Mouse (Mus musculus): ENCODE data around the gene Gm28230. TPM values are rescaled to one million over a fixed set of nuclear protein-coding genes. Genes with fewer than 3 reads are reported as not detected.

Gm28230 gene
- polyA plus RNA-seq, 1 experiment from 2014 or later = 0.10 TPM

GRCm38 (mm10) chr2:74695813-74696430 is 30.6 kb upstream of the Gm28230 start:
- Histone ChIP-seq H3K36me3 (ENCODE audit: control insufficient read depth, insufficient read depth, low read length) (no peaks in the 10 kb centered on the region), H3K9ac (replicated peaks; ENCODE audit: low read depth, low read length) (no peak overlapping the region), H3K27me3 (ENCODE audit: control insufficient read depth, insufficient read depth, low read length) (peaks cover 76% of the 10 kb centered on the region), H3K4me2 (replicated peaks; ENCODE audit: low read depth, low read length) (no peak overlapping the region), H3K9me3 (ENCODE audit: control insufficient read depth, low read depth, low read length) (no peaks in the 10 kb centered on the region), H3K27ac (ENCODE audit: low read length) (no peak overlapping the region), H3K4me1 (ENCODE audit: control insufficient read depth, insufficient read depth, low read length) (no peaks in the 10 kb centered on the region), H3K4me3 (ENCODE audit: low read depth, low read length) (no peak overlapping the region)
- no peak for ATAC-seq (ENCODE audit: insufficient number of reproducible peaks, insufficient read depth, low FRiP score, low read depth)
- 2% methylated on average over 7 of the region's 7 CpGs for WGBS

GRCm38 (mm10) chr2:74696442-74697335 is 29.8 kb upstream of the Gm28230 start:
- no peak overlapping the region for H3K27ac ChIP-seq (ENCODE audit: low read length)
- H3K9ac ChIP-seq (replicated peaks; ENCODE audit: low read depth, low read length) = no peak overlapping the region

GRCm38 (mm10) chr2:74697567-74698121 is 28.9 kb upstream of the Gm28230 start, which contains the start of gene Hoxd9:
Gene Hoxd9 (plus strand): TSS chr2:74697727.
- 1% methylated on average over 43 of the region's 43 CpGs for WGBS
- no peak for ATAC-seq (ENCODE audit: insufficient number of reproducible peaks, insufficient read depth, low FRiP score, low read depth)
- peak within 1 kb of the TSS; percentile 19 for H3K4me3 ChIP-seq (ENCODE audit: low read depth, low read length)
- peak within 1 kb of the TSS; percentile 28 for H3K4me2 ChIP-seq (replicated peaks; ENCODE audit: low read depth, low read length)
- peaks cover 64% of the 10 kb centered on the region for H3K27me3 ChIP-seq (ENCODE audit: control insufficient read depth, insufficient read depth, low read length)
- no peaks in the 10 kb centered on the region for H3K9me3 ChIP-seq (ENCODE audit: control insufficient read depth, low read depth, low read length)
- H3K4me1 ChIP-seq (ENCODE audit: control insufficient read depth, insufficient read depth, low read length) = no peaks in the 10 kb centered on the region
- no peak within 1 kb of the TSS for H3K9ac ChIP-seq (replicated peaks; ENCODE audit: low read depth, low read length)
- no peak within 1 kb of the TSS for H3K27ac ChIP-seq (ENCODE audit: low read length)
- H3K36me3 ChIP-seq (ENCODE audit: control insufficient read depth, insufficient read depth, low read length) = no peaks in the 10 kb centered on the region

More at GRCm38 (mm10) chr2:74696442-74697335, 29.8 kb upstream of the Gm28230 start:
- no peak for ATAC-seq (ENCODE audit: insufficient number of reproducible peaks, insufficient read depth, low FRiP score, low read depth)
- Histone ChIP-seq H3K4me2 (replicated peaks; ENCODE audit: low read depth, low read length) (no peak overlapping the region), H3K4me3 (ENCODE audit: low read depth, low read length) (no peak overlapping the region), H3K36me3 (ENCODE audit: control insufficient read depth, insufficient read depth, low read length) (no peaks in the 10 kb centered on the region), H3K9me3 (ENCODE audit: control insufficient read depth, low read depth, low read length) (no peaks in the 10 kb centered on the region), H3K27me3 (ENCODE audit: control insufficient read depth, insufficient read depth, low read length) (peaks cover 73% of the 10 kb centered on the region), H3K4me1 (ENCODE audit: control insufficient read depth, insufficient read depth, low read length) (no peaks in the 10 kb centered on the region)
- 4% methylated on average over 34 of the region's 34 CpGs for WGBS

GRCm38 (mm10) chr2:74698201-74699052 is 28.1 kb upstream of the Gm28230 start:
- Histone ChIP-seq H3K4me1 (ENCODE audit: control insufficient read depth, insufficient read depth, low read length) (no peaks in the 10 kb centered on the region), H3K9ac (replicated peaks; ENCODE audit: low read depth, low read length) (no peak overlapping the region), H3K36me3 (ENCODE audit: control insufficient read depth, insufficient read depth, low read length) (no peaks in the 10 kb centered on the region), H3K27ac (ENCODE audit: low read length) (no peak overlapping the region), H3K4me2 (replicated peaks; ENCODE audit: low read depth, low read length) (peak overlapping the region; percentile 28), H3K27me3 (ENCODE audit: control insufficient read depth, insufficient read depth, low read length) (peaks cover 67% of the 10 kb centered on the region), H3K4me3 (ENCODE audit: low read depth, low read length) (peak overlapping the region; percentile 19), H3K9me3 (ENCODE audit: control insufficient read depth, low read depth, low read length) (no peaks in the 10 kb centered on the region)
- WGBS = under 1% methylated on average over 66 of the region's 86 CpGs
- no peak; the same call in 1 of the 2 replicates for ATAC-seq (ENCODE audit: insufficient number of reproducible peaks, insufficient read depth, low FRiP score, low read depth)

- Histone ChIP-seq H3K9me3 (ENCODE audit: control insufficient read depth, low read depth, low read length) (no peaks in the 10 kb centered on the region), H3K9ac (replicated peaks; ENCODE audit: low read depth, low read length) (no peak overlapping the region), H3K4me3 (ENCODE audit: low read depth, low read length) (no peak overlapping the region), H3K36me3 (ENCODE audit: control insufficient read depth, insufficient read depth, low read length) (no peaks in the 10 kb centered on the region), H3K4me1 (ENCODE audit: control insufficient read depth, insufficient read depth, low read length) (no peaks in the 10 kb centered on the region), H3K4me2 (replicated peaks; ENCODE audit: low read depth, low read length) (no peak overlapping the region), H3K27me3 (ENCODE audit: control insufficient read depth, insufficient read depth, low read length) (peaks cover 68% of the 10 kb centered on the region), H3K27ac (ENCODE audit: low read length) (no peak overlapping the region)
- under 1% methylated on average over 17 of the region's 17 CpGs for WGBS
- ATAC-seq (ENCODE audit: insufficient number of reproducible peaks, insufficient read depth, low FRiP score, low read depth) = no peak
These were observed 27.5 kb upstream of the Gm28230 start for GRCm38 (mm10) chr2:74699053-74699430.

GRCm38 (mm10) chr2:74699664-74700545 is 26.6 kb upstream of the Gm28230 start:
- Histone ChIP-seq H3K9me3 (ENCODE audit: control insufficient read depth, low read depth, low read length) (no peaks in the 10 kb centered on the region), H3K36me3 (ENCODE audit: control insufficient read depth, insufficient read depth, low read length) (no peaks in the 10 kb centered on the region), H3K4me3 (ENCODE audit: low read depth, low read length) (no peak overlapping the region), H3K27me3 (ENCODE audit: control insufficient read depth, insufficient read depth, low read length) (peaks cover 67% of the 10 kb centered on the region), H3K4me1 (ENCODE audit: control insufficient read depth, insufficient read depth, low read length) (peaks cover 1% of the 10 kb centered on the region; the same call in 1 of the 2 replicates), H3K9ac (replicated peaks; ENCODE audit: low read depth, low read length) (no peak overlapping the region), H3K4me2 (replicated peaks; ENCODE audit: low read depth, low read length) (no peak overlapping the region), H3K27ac (ENCODE audit: low read length) (no peak overlapping the region)
- no peak for ATAC-seq (ENCODE audit: insufficient number of reproducible peaks, insufficient read depth, low FRiP score, low read depth)
- 5% methylated on average over 23 of the region's 23 CpGs for WGBS

DNA sequence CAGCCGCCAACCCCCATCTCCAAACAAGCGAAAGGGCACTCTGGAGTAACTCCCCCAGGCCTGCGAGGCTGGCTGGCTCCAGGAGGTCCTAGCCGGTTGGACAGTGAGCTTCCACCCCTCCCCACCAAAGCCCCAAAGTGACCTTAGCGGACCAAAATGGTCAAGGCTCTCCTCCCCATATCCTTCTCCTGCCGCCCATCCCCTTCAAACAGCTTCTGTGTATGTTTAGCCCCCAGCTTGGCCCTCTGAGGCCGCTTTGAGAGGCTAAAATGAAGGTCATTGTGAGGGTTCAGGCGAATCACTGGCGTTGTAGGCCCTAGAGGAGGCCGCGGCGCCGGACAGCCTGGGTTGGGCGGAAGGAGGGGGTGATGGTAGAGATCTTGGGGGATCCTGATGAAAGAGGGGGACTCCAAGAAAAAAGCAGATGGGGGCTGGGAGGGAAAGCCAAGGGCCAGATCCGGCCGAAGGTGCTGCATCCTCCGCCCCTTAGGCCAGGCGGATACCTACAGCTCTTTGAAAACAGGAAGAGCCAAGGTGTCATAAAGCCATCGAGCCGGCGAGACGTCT is 25.9 kb upstream of the Gm28230 start:
- Histone ChIP-seq H3K27me3 (ENCODE audit: control insufficient read depth, insufficient read depth, low read length) (peaks cover 61% of the 10 kb centered on the region), H3K4me1 (ENCODE audit: control insufficient read depth, insufficient read depth, low read length) (peaks cover 6% of the 10 kb centered on the region; the same call in 1 of the 2 replicates), H3K36me3 (ENCODE audit: control insufficient read depth, insufficient read depth, low read length) (no peaks in the 10 kb centered on the region), H3K4me3 (ENCODE audit: low read depth, low read length) (no peak overlapping the region), H3K9me3 (ENCODE audit: control insufficient read depth, low read depth, low read length) (no peaks in the 10 kb centered on the region), H3K4me2 (replicated peaks; ENCODE audit: low read depth, low read length) (no peak overlapping the region), H3K9ac (replicated peaks; ENCODE audit: low read depth, low read length) (no peak overlapping the region), H3K27ac (ENCODE audit: low read length) (no peak overlapping the region)
- ATAC-seq (ENCODE audit: insufficient number of reproducible peaks, insufficient read depth, low FRiP score, low read depth) = no peak
- WGBS = 6% methylated on average over 22 of the region's 22 CpGs
